Mouse (Mus musculus) adrenal gland, adult (tissue): ENCODE data around the gene Limd2.
"Not testable (repeated sequence)": the region's sequence is repeated elsewhere in the genome, so short reads cannot be mapped to it uniquely, and the experiment has no call there.

Source experiments
- DNase-seq, 2 experiments: peaks; one replicate each; pipeline ENCODE4 v3.0.0; 2022 to 2023; ENCODE audit warnings: low spot score in 1 of 2; ENCODE audit not compliant: inconsistent age in 2 of 2

Gene Limd2

DNA sequence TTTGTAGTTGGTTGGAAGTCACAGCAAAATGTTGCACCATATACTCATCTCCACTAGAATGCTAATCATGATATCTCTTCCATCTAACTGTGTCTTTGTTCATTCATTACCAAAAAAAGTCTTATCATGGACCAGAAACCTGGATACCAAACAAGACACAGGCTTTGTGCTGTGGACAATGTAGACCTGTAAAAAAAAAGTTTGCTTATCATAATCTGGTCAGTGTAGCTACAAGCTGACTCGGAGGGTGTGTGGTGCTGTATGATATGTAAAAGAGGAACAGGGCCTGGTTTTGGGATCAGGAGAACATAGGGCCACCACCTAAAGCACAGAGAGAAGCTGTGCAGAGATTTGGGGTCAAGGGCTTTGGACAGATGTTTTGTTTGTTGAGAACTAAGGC is 31.2 kb downstream of the Limd2 start:
- no peak for DNase-seq

DNA sequence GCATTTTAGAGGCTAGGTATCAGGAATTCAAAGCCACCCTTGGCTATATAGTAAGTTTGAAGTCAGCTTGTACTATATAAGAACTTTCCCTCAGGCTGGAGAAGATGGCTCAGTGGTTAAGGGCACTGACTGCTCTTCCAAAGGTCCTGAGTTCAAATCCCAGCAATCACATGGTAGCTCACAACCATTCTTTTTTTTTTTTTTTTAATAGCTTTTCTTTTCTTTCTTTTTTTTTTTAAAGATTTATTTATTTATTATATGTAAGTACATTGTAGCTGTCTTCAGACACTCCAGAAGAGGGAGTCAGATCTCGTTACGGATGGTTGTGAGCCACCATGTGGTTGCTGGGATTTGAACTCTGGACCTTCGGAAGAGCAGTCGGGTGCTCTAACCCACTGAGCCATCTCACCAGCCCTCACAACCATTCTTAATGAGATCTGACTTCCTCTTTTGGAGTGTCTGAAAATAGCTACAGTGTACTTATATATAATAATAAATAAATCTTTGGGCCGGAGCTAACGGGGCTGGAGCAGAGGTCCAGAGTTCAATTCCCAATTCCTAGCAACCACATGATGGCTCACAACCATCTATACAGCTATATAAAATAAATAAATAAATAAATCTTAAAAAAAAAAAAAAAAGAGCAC is 33.8 kb downstream of the Limd2 start:
- not testable (repeated sequence) for DNase-seq

DNA sequence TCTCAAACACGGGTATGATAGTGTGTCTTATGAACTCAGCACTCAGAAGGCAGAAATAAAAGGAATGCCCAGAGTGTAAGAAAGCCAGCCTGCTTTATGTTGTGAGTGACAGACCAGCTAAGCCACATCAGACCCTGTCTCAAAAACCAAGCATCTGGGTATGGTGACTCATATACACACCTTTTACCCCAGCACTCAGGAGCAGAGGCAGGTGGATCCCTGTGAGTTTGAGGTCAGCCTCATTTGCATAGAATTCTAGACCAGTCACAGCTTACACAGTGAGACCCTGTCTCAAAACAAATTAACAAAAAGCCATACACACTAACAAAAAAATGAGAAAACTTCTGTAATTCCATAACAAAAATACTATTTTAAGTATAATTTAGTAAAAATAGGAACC is 34.8 kb downstream of the Limd2 start:
- DNase-seq: no peak

DNA sequence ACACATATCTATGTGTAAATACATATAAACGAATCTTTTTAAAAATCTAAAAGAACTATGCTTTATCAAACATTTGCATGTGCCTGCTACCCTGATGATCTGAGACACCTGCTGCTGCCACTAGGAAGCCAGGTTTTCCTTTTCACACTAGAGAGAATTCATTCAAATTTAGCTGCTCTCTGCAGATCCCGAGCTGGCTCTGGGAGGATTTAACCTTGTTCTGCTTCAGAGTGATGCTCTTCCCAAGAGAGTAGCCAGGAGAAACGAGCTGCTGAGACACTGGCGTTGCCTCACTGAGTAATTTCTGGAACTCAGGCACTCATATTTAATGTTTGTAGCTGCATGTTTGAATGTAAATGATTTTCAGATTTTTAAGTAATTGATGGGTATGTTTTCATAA is 35.9 kb downstream of the Limd2 start:
- DNase-seq: no peak

DNA sequence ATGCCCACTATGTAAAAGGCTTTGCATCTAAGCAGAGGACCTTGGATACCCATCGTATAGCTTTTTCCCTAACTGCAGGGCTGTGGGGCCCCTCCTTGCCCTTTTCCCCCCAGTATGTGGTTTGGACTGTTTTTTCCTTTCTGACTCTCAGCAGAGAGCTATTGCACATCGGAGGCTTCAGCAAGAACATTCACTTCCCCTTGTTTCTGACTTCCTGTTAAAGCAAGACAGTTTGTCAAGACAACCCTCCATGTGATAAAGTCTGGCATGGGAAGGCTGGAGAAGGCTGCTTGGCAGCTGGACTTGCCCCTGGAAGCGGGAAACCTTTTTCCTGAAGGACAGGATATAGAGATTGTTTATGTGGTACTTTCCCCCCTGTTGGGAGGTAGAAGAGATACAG is 37.9 kb downstream of the Limd2 start:
- DNase-seq: peak in 1 of 2 experiments; percentile 54

DNA sequence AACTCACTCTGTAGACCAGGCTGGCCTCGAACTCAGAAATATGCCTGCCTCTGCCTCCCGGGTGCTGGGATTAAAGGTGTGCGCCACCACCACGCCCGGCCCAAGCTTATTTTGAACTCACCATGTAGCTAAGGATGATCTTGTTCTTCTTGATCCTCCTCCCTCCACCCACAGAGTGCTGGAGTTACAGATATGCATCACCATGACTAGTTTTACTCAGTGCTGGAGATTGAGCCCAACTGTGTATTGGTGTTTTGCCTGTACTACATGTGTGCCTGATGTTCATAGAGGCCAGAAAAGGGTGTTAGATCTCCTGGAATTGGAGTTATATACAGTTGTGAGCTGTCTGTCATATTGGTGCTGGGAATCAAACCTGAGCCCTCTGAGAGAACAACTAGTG is 38.4 kb downstream of the Limd2 start:
- DNase-seq: no peak

DNA sequence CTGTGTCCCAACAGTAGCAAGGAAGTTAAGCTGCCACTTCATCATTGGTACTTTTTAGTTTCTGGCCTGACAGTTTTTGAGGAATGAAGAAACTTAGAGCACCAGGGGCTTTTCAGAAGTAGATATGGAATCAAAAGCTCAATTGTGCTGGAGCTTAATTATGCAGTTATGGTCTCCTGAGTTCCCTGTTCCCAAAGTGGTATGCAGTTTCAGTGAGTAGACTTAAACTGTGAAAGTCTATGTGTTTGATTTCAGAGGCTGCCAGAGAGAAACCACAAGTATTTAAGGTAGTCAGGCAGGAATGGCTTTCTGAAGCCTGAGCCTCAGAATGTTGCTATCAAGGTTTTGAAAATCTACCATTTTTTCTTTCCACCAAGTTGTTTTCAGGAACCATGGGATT is 49.0 kb downstream of the Limd2 start:
- no peak for DNase-seq
